Mouse (Mus musculus): ENCODE measurements around the gene Lap3. TPM values are rescaled to one million over a fixed set of nuclear protein-coding genes. Genes with fewer than 3 reads are reported as not detected.

The Lap3 gene
- 19.4 and 65.3 TPM in 2 replicates for polyA plus RNA-seq (2011; ENCODE audit: insufficient read depth, insufficient read length, low replicate concordance, missing spikeins)

DNA sequence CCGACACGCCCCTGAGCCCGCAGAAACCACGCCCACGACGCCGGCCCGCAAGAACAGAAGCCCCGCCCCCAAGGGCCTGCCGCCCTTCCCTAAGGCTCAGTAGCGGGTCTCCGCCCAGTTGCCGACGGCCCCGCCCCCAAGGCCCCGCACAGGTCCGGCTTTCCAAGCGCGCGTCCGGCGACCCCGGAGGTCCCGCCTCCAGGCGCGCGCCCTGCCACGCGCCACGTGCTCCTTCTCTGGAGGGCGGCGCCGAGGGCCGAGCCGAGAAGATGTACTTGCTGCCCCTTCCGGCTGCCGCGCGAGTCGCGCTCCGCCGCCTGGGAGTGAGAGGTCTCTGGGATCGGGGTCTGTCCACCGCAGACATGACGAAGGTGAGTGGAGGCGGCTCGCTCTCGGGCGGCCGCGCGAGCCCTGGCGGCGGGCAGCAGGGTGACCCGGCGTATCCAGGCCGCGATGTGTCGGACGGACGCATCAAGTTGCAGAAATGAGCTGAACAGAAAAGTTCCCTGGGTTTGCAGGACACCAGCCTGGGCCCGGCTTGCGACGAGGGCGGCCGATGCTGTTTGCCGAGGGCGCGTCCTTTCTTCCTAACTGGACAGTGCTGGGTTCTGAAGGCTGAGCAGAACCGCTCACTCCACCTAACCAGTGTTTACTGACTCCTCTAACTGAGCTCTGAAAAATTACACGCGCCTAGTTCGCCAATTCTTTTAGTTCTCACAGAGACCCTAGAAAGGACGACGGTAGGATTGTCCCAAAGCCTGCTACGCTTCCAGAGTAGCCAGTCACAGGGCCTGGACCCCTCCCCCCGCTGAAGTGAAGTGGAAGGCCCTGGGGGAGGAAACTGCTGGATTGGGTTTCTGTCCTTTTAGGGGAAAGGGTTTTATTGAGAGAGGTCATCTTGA is at the start of gene Lap3:
Gene Lap3, plus strand, starts transcription at position 184 of the 902 bp plus-strand sequence.
- Histone ChIP-seq H3K4me1 (ENCODE audit: control insufficient read depth, insufficient read depth, low read length) (no peaks in the 10 kb centered on the region), H3K27ac (ENCODE audit: control insufficient read depth, insufficient read depth, low read depth, low read length, poor library complexity) (peak within 1 kb of the TSS; percentile 33; the same call in 1 of the 2 replicates), H3K4me3 (replicated peaks; ENCODE audit: control insufficient read depth, low read depth, low read length) (peak within 1 kb of the TSS; percentile 70)
- under 1% methylated on average over 78 of the region's 78 CpGs for WGBS
- TF ChIP-seq POLR2A (IDR thresholded peaks at IDR 0.05; ENCODE audit: borderline replicate concordance, control insufficient read depth, low read depth, low read length) (peak; percentile 80; the same call in 1 of the 2 replicates), CTCF (IDR thresholded peaks at IDR 0.05; ENCODE audit: control insufficient read depth, insufficient read depth, low read length) (no peak)

DNA sequence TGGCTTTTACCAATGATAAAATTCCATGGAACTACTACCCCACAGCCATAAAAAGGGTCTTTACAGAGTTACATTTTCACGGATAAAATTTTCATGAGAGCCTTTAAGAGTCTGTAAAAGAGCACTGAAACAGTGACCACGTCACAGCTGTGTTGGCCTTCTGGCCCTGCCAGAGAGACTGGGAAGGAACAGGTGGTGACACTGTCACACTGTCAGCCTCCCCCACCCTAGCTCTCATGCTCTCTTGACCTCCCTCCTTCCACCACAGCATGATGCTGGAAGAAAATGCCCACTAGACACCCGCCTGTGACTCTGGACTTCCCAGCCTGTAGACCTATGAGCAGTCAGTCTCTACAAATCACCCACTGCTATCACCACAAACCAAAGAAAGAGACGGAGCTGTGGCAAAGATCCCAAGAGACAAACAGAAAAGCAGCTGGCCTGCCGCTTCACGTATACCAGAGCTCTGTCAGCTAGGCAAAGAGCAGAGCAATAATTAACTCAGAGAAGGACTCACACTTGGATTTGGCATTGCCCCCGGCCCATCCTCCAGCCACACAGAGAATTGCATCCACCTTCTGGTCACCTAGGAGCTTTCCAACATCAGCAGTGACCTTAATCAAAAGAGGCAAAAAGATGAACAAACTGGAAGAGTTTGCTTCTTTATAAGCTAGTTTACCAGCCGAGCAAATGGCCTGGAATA is 48.9 kb upstream of the Lap3 start:
- no peak for TF ChIP-seq CTCF (IDR thresholded peaks at IDR 0.05; ENCODE audit: control insufficient read depth, insufficient read depth, low read length)
- TF ChIP-seq POLR2A (IDR thresholded peaks at IDR 0.05; ENCODE audit: borderline replicate concordance, control insufficient read depth, low read depth, low read length), result no peak
- no peak overlapping the region for H3K27ac ChIP-seq (ENCODE audit: control insufficient read depth, insufficient read depth, low read depth, low read length, poor library complexity)
- 86% methylated on average over 8 of the region's 8 CpGs for whole genome bisulfite sequencing

DNA sequence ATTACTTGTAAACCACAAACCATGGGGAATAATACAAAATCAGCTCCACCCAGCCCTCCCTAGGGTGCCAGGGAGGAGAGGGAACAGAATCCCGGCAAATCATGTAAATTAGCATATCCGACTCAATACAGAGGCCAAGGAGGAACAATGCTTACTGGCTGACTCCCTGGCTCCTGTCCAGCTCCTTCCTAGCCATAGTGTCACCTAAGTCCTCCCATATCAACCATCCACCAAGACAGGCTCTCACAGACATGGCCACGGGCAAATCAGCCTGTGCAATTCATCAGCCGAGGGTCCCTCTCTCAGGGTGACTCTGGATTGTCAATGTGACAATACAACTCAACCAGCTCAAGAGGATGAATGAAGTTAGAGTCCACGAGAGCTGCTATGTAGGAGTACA is 44.5 kb upstream of the Lap3 start:
- peaks cover 2% of the 10 kb centered on the region; the same call in 1 of the 2 replicates for H3K4me1 ChIP-seq (ENCODE audit: control insufficient read depth, insufficient read depth, low read length)
- no peak overlapping the region for H3K4me3 ChIP-seq (replicated peaks; ENCODE audit: control insufficient read depth, low read depth, low read length)
- WGBS, result 53% methylated on average over 5 of the region's 5 CpGs
- TF ChIP-seq CTCF (IDR thresholded peaks at IDR 0.05; ENCODE audit: control insufficient read depth, insufficient read depth, low read length), result no peak
- no peak for TF ChIP-seq POLR2A (IDR thresholded peaks at IDR 0.05; ENCODE audit: borderline replicate concordance, control insufficient read depth, low read depth, low read length)
- no peak overlapping the region for H3K27ac ChIP-seq (ENCODE audit: control insufficient read depth, insufficient read depth, low read depth, low read length, poor library complexity)

More for the DNA sequence above, 48.9 kb upstream of the Lap3 start:
- H3K4me3 ChIP-seq (replicated peaks; ENCODE audit: control insufficient read depth, low read depth, low read length), result no peak overlapping the region
- H3K4me1 ChIP-seq (ENCODE audit: control insufficient read depth, insufficient read depth, low read length), result peaks cover 2% of the 10 kb centered on the region; the same call in 1 of the 2 replicates

DNA sequence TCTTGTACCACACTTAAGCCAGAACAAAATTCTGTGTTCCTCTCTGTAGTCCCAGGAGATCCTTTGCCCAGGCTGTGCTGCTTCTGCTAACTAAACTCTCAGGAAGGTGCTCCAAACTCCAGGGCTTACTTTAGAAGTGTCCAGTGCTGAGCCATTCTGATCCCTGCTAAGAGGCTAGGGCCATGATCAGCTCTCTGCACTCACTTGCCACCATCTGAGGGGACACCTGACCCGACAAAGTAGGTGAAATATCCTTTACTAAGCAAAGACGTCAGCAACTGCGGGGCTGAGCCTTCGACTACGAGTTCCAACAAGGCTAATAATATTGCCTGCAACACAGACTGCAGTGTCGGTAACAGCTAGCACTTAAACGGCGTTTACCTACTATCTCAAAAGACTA is 44.0 kb upstream of the Lap3 start:
- WGBS, result 2% methylated on average over 8 of the region's 8 CpGs
- H3K4me3 ChIP-seq (replicated peaks; ENCODE audit: control insufficient read depth, low read depth, low read length), result no peak overlapping the region
- peaks cover 2% of the 10 kb centered on the region; the same call in 1 of the 2 replicates for H3K4me1 ChIP-seq (ENCODE audit: control insufficient read depth, insufficient read depth, low read length)
- H3K27ac ChIP-seq (ENCODE audit: control insufficient read depth, insufficient read depth, low read depth, low read length, poor library complexity), result no peak overlapping the region
- TF ChIP-seq POLR2A (IDR thresholded peaks at IDR 0.05; ENCODE audit: borderline replicate concordance, control insufficient read depth, low read depth, low read length) (no peak), CTCF (IDR thresholded peaks at IDR 0.05; ENCODE audit: control insufficient read depth, insufficient read depth, low read length) (no peak)

DNA sequence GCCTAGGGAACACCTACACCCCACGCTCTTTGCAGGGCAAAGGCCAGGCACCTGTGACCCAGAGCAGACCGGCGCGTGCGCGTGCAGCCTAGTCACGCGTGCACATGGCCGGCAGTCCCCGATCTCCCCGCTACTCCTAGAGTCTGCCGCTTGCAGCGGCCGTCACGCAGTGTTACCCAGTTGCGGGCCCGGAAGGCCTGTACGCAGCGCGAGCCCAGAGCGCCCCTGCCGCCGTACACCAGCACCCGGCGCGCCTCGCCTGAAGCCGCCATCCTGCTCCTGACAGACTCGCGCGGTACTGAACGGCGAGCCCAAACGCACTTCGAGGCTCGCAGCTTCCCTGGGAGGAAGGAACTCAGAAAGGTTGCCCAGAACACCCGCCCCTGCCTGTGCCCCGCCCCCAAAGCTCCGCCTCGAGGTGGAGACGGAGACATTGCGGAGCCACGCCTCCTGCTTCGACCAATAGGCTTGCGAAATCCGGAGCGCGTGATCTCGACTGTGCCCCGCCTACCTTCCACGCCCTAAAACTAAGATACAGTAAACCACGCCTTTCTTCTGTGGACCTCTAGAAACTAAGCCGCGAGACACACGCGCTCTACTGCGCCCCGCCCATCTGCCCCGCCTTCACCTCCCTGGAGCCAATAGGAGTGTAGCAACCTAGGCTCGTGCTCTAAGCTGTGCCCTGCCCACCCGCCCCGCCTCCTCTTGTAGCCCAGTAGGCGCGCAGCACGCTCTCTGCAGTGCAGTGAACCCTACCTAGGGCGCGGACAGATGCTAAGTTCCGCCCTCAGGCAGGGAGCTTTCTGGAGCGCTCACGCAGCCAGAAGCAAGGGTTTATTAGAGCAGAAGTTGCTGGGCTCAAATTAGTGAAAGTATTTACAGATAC is 43.1 kb upstream of the Lap3 start, which contains the start of gene Qdpr:
Gene Qdpr, minus strand, starts transcription at position 406 of the 886 bp plus-strand sequence.
- Histone ChIP-seq H3K27ac (ENCODE audit: control insufficient read depth, insufficient read depth, low read depth, low read length, poor library complexity) (peak within 1 kb of the TSS; percentile 58), H3K4me3 (replicated peaks; ENCODE audit: control insufficient read depth, low read depth, low read length) (peak within 1 kb of the TSS; percentile 60), H3K4me1 (ENCODE audit: control insufficient read depth, insufficient read depth, low read length) (peaks cover 2% of the 10 kb centered on the region; the same call in 1 of the 2 replicates)
- TF ChIP-seq POLR2A (IDR thresholded peaks at IDR 0.05; ENCODE audit: borderline replicate concordance, control insufficient read depth, low read depth, low read length) (peak; percentile 57; the same call in 1 of the 2 replicates), CTCF (IDR thresholded peaks at IDR 0.05; ENCODE audit: control insufficient read depth, insufficient read depth, low read length) (no peak)
- under 1% methylated on average over 70 of the region's 70 CpGs for WGBS

DNA sequence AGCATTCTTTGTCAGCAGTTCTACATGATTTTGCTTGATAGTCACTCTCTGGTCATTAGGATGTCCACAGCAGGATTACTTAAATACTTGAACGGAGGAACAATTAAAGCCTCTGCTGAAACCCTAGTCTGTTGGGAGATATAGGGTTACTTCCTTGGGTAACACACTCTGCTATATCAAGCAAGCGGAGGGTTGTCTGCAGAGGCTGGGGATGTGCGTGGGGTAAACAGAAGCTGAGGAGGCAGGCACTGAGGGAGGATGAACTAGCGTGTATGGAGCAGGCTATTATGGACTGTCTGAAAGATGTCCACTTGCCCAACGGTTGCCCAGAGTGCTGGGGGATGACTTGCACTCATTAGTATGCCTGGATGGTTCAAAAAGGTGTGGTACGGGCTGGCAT is 39.7 kb upstream of the Lap3 start, which contains the start of gene Clrn2:
Gene Clrn2, plus strand, starts transcription at position 301 of the 400 bp plus-strand sequence.
- H3K27ac ChIP-seq (ENCODE audit: control insufficient read depth, insufficient read depth, low read depth, low read length, poor library complexity), result no peak within 1 kb of the TSS
- peaks cover 2% of the 10 kb centered on the region; the same call in 1 of the 2 replicates for H3K4me1 ChIP-seq (ENCODE audit: control insufficient read depth, insufficient read depth, low read length)
- TF ChIP-seq CTCF (IDR thresholded peaks at IDR 0.05; ENCODE audit: control insufficient read depth, insufficient read depth, low read length) (no peak), POLR2A (IDR thresholded peaks at IDR 0.05; ENCODE audit: borderline replicate concordance, control insufficient read depth, low read depth, low read length) (no peak)
- no peak within 1 kb of the TSS for H3K4me3 ChIP-seq (replicated peaks; ENCODE audit: control insufficient read depth, low read depth, low read length)
- WGBS, result 77% methylated on average over 6 of the region's 6 CpGs

DNA sequence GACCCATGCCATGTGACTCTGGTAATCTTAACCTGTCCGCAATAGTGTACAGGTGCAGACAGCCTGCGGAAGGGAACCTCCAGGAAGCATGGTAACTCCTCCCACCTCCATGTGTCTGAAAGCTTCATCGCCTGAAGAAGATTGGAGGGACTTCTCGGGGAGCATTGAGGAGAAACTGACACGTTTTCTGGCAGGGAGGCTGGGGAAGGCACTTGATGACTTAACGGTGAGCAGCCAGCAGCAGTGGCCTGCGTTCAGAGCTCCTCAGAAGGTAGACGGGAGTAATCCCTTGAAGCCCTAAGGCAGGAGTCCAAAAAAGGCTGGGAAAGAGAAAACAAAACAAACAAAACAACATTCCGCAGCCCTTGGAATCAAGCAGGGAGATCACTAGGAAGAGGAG is 38.7 kb upstream of the Lap3 start:
- TF ChIP-seq CTCF (IDR thresholded peaks at IDR 0.05; ENCODE audit: control insufficient read depth, insufficient read depth, low read length), result no peak
- no peak for TF ChIP-seq POLR2A (IDR thresholded peaks at IDR 0.05; ENCODE audit: borderline replicate concordance, control insufficient read depth, low read depth, low read length)
- no peaks in the 10 kb centered on the region for H3K4me1 ChIP-seq (ENCODE audit: control insufficient read depth, insufficient read depth, low read length)
- H3K4me3 ChIP-seq (replicated peaks; ENCODE audit: control insufficient read depth, low read depth, low read length), result no peak overlapping the region
- no peak overlapping the region for H3K27ac ChIP-seq (ENCODE audit: control insufficient read depth, insufficient read depth, low read depth, low read length, poor library complexity)
- WGBS, result 48% methylated on average over 9 of the region's 9 CpGs

All from bone marrow, adult 2 months (tissue).